Mouse (Mus musculus) ES-E14 (cell line): ENCODE data around the gene Ehmt2. TPM values are rescaled to one million over a fixed set of nuclear protein-coding genes. Genes with fewer than 3 reads are reported as not detected.
"Not testable (repeated sequence)": the region's sequence is repeated elsewhere in the genome, so short reads cannot be mapped to it uniquely, and the experiment has no call there.

Experiments
- DNase-seq: peaks from one replicate; pipeline ENCODE4 v3.0.0-alpha.2; 2013; ENCODE audit warnings: low read depth, low spot score
- H3K27ac ChIP-seq: 2 replicates; pipeline ENCODE4 v1.5.1; 2012; ENCODE audit warnings: low read depth, mild to moderate bottlenecking, low read length, moderate library complexity, mixed read lengths; ENCODE audit not compliant: poor library complexity, insufficient read depth, severe bottlenecking
- H3K36me3 ChIP-seq: 2 replicates; pipeline ENCODE4 v1.6.1; 2012; ENCODE audit warnings: mild to moderate bottlenecking, low read length, moderate library complexity, mixed read lengths; ENCODE audit not compliant: control insufficient read depth, poor library complexity, insufficient read depth, severe bottlenecking
- H3K4me1 ChIP-seq, 2 experiments: fragments of 150-350 bp in 1 of 2; sonication (generic) in 1 of 2; 2 replicates each; pipeline ENCODE4 v1.6.1; 2012; ENCODE audit warnings: low read length in 2 of 2, mild to moderate bottlenecking in 1 of 2, mixed read lengths in 1 of 2; ENCODE audit not compliant: control insufficient read depth in 2 of 2, insufficient read depth in 2 of 2, poor library complexity in 1 of 2
- H3K4me3 ChIP-seq, 2 experiments: fragments of 150-350 bp in 1 of 2; sonication (generic) in 1 of 2; 2 replicates each; pipeline ENCODE4 v1.5.1; 2012; ENCODE audit warnings: low read length in 2 of 2, low read depth in 1 of 2, mild to moderate bottlenecking in 1 of 2, mixed read lengths in 1 of 2; ENCODE audit not compliant: insufficient read depth in 1 of 2, poor library complexity in 1 of 2, severe bottlenecking in 1 of 2
- H3K9ac ChIP-seq: 2 replicates; pipeline ENCODE4 v1.6.1; 2012; ENCODE audit warnings: low read depth, mild to moderate bottlenecking, low read length, mixed read lengths; ENCODE audit not compliant: poor library complexity, insufficient read depth, severe bottlenecking
- H3K9me3 ChIP-seq: fragments of 150-350 bp; sonication (generic); 2 replicates; pipeline ENCODE4 v1.6.1; 2012; ENCODE audit warnings: low read depth, mild to moderate bottlenecking, low read length; ENCODE audit not compliant: control insufficient read depth, insufficient read depth
- CHD2 ChIP-seq: IDR thresholded peaks from 2 replicates; pipeline ENCODE4 v1.6.1; 2014; ENCODE audit warnings: mild to moderate bottlenecking, low read depth, low read length, inconsistent platforms
- HCFC1 ChIP-seq: IDR thresholded peaks from 2 replicates; pipeline ENCODE4 v1.6.1; 2012; ENCODE audit warnings: low read length, inconsistent platforms, borderline replicate concordance; ENCODE audit not compliant: insufficient read depth
- MAFK ChIP-seq: IDR thresholded peaks from 2 replicates; pipeline ENCODE4 v1.6.1; 2014; ENCODE audit warnings: mild to moderate bottlenecking, low read depth, low read length, inconsistent platforms; ENCODE audit not compliant: insufficient read depth
- ZC3H11A ChIP-seq: IDR thresholded peaks from 2 replicates; pipeline ENCODE4 v1.6.1; 2012; ENCODE audit warnings: low read depth, mild to moderate bottlenecking, inconsistent platforms, low read length, borderline replicate concordance
- ZNF384 ChIP-seq: IDR thresholded peaks from 2 replicates; pipeline ENCODE4 v1.6.1; 2012; ENCODE audit warnings: low read depth, low read length, inconsistent platforms
- in situ Hi-C, 2 experiments: fragments of 600-800 bp; cut with MboI; formaldehyde crosslinking; loops; one replicate each; pipeline ENCODE4 v1.15.1; 2025; ENCODE audit warnings: low sequenced_read_pairs in 2 of 2, inconsistent platforms in 1 of 2; ENCODE audit not compliant: unreplicated experiment in 2 of 2
- total RNA-seq: library from RNA; depleted of rRNA; stranded (reverse); fragments of 300-350 nt; gene quantifications from 2 replicates; pipeline ENCODE4 v1.2.3, GENCODE M21; 2012

The Ehmt2 gene
- total RNA-seq, 1 experiment, result 124 TPM

GRCm38 (mm10) chr17:34955884-34956283 lies 57.6 kb downstream of the Ehmt2 start:
- no peak overlapping the region for H3K9ac ChIP-seq
- H3K4me1 ChIP-seq, result peaks cover 0 to 2% of the 10 kb centered on the region in 2 experiments; a peak in 1 of 4 replicates
- no peak overlapping the region for H3K27ac ChIP-seq
- H3K36me3 ChIP-seq, result peaks cover 13% of the 10 kb centered on the region
- in situ Hi-C loops, result no loop called here
- no peak overlapping the region for H3K4me3 ChIP-seq
- DNase-seq, result no peak
- no peaks in the 10 kb centered on the region for H3K9me3 ChIP-seq
- no peak for TF ChIP-seq ZNF384
- TF ChIP-seq HCFC1, result no peak
- TF ChIP-seq CHD2, result no peak
- TF ChIP-seq ZC3H11A, result no peak
- TF ChIP-seq MAFK, result no peak

- Histone ChIP-seq H3K9me3 (no peaks in the 10 kb centered on the region), H3K36me3 (peaks cover 9% of the 10 kb centered on the region), H3K4me3 (no peak overlapping the region), H3K4me1 (peaks cover 0 to 2% of the 10 kb centered on the region in 2 experiments; a peak in 1 of 4 replicates), H3K9ac (no peak overlapping the region), H3K27ac (no peak overlapping the region)
- TF ChIP-seq CHD2, result no peak
- no peak for DNase-seq
- in situ Hi-C loops, result no loop called here
These were observed 58.1 kb downstream of the Ehmt2 start for GRCm38 (mm10) chr17:34956340-34956739.

- in situ Hi-C loops, H3K27ac ChIP-seq, H3K4me1 ChIP-seq, H3K36me3 ChIP-seq, H3K9ac ChIP-seq, H3K9me3 ChIP-seq, DNase-seq: not testable (repeated sequence)
- peak overlapping the region in 1 of 2 experiments; percentile 50; a peak in 1 of 4 replicates for H3K4me3 ChIP-seq
These were observed 59.0 kb downstream of the Ehmt2 start for GRCm38 (mm10) chr17:34957291-34957690.

- H3K9me3 ChIP-seq, DNase-seq, H3K27ac ChIP-seq, H3K4me3 ChIP-seq, H3K36me3 ChIP-seq, H3K9ac ChIP-seq, H3K4me1 ChIP-seq, in situ Hi-C loops: not testable (repeated sequence)
These were observed 59.7 kb downstream of the Ehmt2 start for GRCm38 (mm10) chr17:34957966-34958365.

- H3K36me3 ChIP-seq, H3K9me3 ChIP-seq, H3K4me1 ChIP-seq, H3K9ac ChIP-seq, DNase-seq, H3K27ac ChIP-seq, in situ Hi-C loops: not testable (repeated sequence)
- H3K4me3 ChIP-seq, result peak overlapping the region; percentile 54 to 60; a peak in 3 of 4 replicates
These were observed 60.5 kb downstream of the Ehmt2 start for GRCm38 (mm10) chr17:34958734-34959129.

- H3K4me1 ChIP-seq, DNase-seq, in situ Hi-C loops, H3K36me3 ChIP-seq, H3K9me3 ChIP-seq: not testable (repeated sequence)
- Histone ChIP-seq H3K4me3 (peak within 1 kb of the TSS; percentile 85 to 94), H3K27ac (peak within 1 kb of the TSS; percentile 89), H3K9ac (peak within 1 kb of the TSS; percentile 75)
These were observed 61.0 kb downstream of the Ehmt2 start, which contains the start of gene Hspa1b for GRCm38 (mm10) chr17:34959130-34959778. Gene Hspa1b, minus strand, starts transcription at chr17:34959238.
